Mouse (Mus musculus): Measurements from ENCODE around the gene Spdye4a.

GRCm38 (mm10) chr5:143196506-143196905 is 30.2 kb downstream of the Spdye4a start:
- TF ChIP-seq EP300 (IDR thresholded peaks at IDR 0.05; ENCODE audit: insufficient read depth, low read depth, low read length) (no peak), POLR2A (IDR thresholded peaks at IDR 0.05; ENCODE audit: insufficient read depth, low read length) (no peak)

Data from ES-Bruce4 (cell line).